Mouse (Mus musculus) gonadal fat pad, adult 2 months (tissue): Measurements from ENCODE around the gene Crat. TPM values are rescaled to one million over a fixed set of nuclear protein-coding genes. Genes with fewer than 3 reads are reported as not detected.

Experiments
- DNase-seq: peaks from one replicate; pipeline ENCODE4 v3.0.0-alpha.2; 2012; ENCODE audit warnings: low read depth
- polyA plus RNA-seq: library from polyadenylated mRNA; depleted of rRNA; stranded (reverse); fragments of >200 nt; gene quantifications from 2 replicates; pipeline ENCODE4 v1.2.3, GENCODE M21; 2012; rRNA removed

The Crat gene
- polyA plus RNA-seq, 1 experiment, result 133 TPM

GRCm38 (mm10) chr2:30366203-30366602, 49.4 kb downstream of the Crat start:
- DNase-seq, result no peak

- no peak for DNase-seq
Observed at GRCm38 (mm10) chr2:30365281-30366069, 50.1 kb downstream of the Crat start.

GRCm38 (mm10) chr2:30363773-30364650, 51.6 kb downstream of the Crat start, which contains the start of gene Miga2:
Gene Miga2, plus strand, starts transcription at chr2:30364233.
- peak; percentile 97 for DNase-seq

GRCm38 (mm10) chr2:30362865-30363264, 52.7 kb downstream of the Crat start:
- DNase-seq, result no peak

- DNase-seq, result no peak
Observed at GRCm38 (mm10) chr2:30360626-30361025, 55.0 kb downstream of the Crat start.

- DNase-seq, result no peak
Observed at GRCm38 (mm10) chr2:30358533-30359531, 56.8 kb downstream of the Crat start, which contains the start of gene Sh3glb2. Gene Sh3glb2, minus strand, starts transcription at chr2:30359337.

GRCm38 (mm10) chr2:30357552-30358510, 57.8 kb downstream of the Crat start:
- DNase-seq, result no peak

GRCm38 (mm10) chr2:30356906-30357305, 58.7 kb downstream of the Crat start:
- no peak for DNase-seq

GRCm38 (mm10) chr2:30356266-30356665, 59.3 kb downstream of the Crat start:
- DNase-seq, result no peak

GRCm38 (mm10) chr2:30355861-30356260, 59.8 kb downstream of the Crat start:
- no peak for DNase-seq

- DNase-seq, result no peak
Observed at GRCm38 (mm10) chr2:30351149-30351548, 64.5 kb downstream of the Crat start.

Other genes with a start within 250 kb of the Crat start
- gene Endog, start 244.3 kb downstream of the Crat start, polyA plus RNA-seq, result 40.8 and 41.5 TPM in 2 replicates
- 24.3 and 27.3 TPM in 2 replicates for gene Spout1, start 237.4 kb downstream of the Crat start, polyA plus RNA-seq
- 83.0 and 87.2 TPM in 2 replicates for gene Kyat1, start 210.0 kb downstream of the Crat start, polyA plus RNA-seq
- 28.4 and 29.3 TPM in 2 replicates for gene Lrrc8a, start 178.1 kb downstream of the Crat start, polyA plus RNA-seq
- gene Gm28035, start 175.2 kb downstream of the Crat start, polyA plus RNA-seq, result 9.6 and 11.8 TPM in 2 replicates
- gene Phyhd1, start 149.6 kb downstream of the Crat start, polyA plus RNA-seq, result 51.9 and 62.7 TPM in 2 replicates
- not detected in 2 replicates for gene Gm28038, start 134.8 kb downstream of the Crat start, polyA plus RNA-seq
- 48.2 and 83.0 TPM in 2 replicates for gene Dolk, start 129.5 kb downstream of the Crat start, polyA plus RNA-seq
- 28.9 and 30.4 TPM in 2 replicates for gene Nup188, start 129.4 kb downstream of the Crat start, polyA plus RNA-seq
- gene Sh3glb2, start 56.5 kb downstream of the Crat start, polyA plus RNA-seq, result 284 and 342 TPM in 2 replicates
- gene Miga2, start 51.6 kb downstream of the Crat start, polyA plus RNA-seq, result 49.5 and 66.9 TPM in 2 replicates
- gene Dolpp1, start 23.6 kb downstream of the Crat start, polyA plus RNA-seq, result 42.7 and 51.6 TPM in 2 replicates
- 176 and 210 TPM in 2 replicates for gene Ptpa, start 226 bp upstream of the Crat start, polyA plus RNA-seq
- gene Ier5l, start 58.4 kb upstream of the Crat start, polyA plus RNA-seq, result 8.2 and 9.0 TPM in 2 replicates
- 1.2 and 1.6 TPM in 2 replicates for gene Cstad, start 179.2 kb upstream of the Crat start, polyA plus RNA-seq